Mouse (Mus musculus) megakaryocyte-erythroid progenitor cell, adult 5-6 weeks (primary cell): ENCODE results near the gene Gfi1. TPM values are rescaled to one million over a fixed set of nuclear protein-coding genes. Genes with fewer than 3 reads are reported as not detected.

Experiments used
- ATAC-seq: replicated peaks from 2 replicates; pipeline ENCODE4 v1.8.0; 2016; ENCODE audit warnings: mild to moderate bottlenecking, inconsistent platforms; ENCODE audit not compliant: severe bottlenecking, poor library complexity, low FRiP score, low TSS enrichment
- total RNA-seq, 2 experiments: library from RNA; stranded (forward) in 1 of 2; stranded (reverse) in 1 of 2; fragments of 200-1000, 215-1000 nt in 1 of 2; fragments of >200 nt in 1 of 2; fragmentation: Nextera tagmentation in 1 of 2; gene quantifications; 2 replicates each; pipeline ENCODE4 v1.2.3; 2014 to 2017

The Gfi1 gene
- total RNA-seq, 2 experiments from 2014 or later = 0.81 TPM; not detected in 1

DNA sequence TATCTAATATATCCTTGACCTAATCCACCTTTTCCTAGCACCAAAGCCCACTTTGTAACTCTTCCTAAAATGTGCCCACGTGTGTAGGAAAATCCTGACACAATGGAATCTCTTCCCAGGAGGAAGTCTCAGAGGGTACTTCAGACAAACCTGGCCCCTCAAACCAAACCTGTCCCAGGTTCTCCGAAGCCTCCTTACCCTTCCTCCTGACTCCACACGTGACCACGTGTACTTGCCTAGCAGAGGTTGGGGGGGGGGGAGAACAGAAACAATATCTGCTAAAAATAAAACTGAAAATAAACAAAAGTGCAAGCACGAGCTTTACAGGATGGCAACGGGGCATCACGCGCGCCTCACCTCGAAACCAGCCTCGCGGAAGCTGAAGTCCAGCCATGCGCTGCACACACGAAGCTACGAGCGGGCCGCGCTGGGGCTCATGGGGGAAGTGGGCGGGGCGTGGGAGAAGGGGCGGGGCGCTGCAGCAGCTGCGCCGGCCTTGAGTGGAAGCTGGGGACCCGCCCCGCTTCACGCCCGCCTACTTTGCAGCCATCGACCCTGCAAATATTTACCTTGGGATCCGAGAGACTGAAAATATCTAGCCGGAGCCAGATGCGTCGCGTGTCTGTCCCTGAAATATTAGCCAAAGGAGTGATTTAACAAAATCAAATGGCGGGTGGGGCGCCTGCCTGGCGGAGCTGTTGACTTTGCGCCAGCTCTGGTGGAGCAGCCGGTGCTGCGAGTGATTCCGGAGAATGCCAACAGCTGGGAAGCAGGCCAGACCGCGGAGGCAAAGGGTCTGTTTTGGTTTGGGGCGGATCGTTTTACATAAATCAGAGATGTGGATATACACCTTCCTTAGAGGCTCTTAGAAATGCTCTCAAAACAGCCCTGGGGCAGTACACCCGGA lies 38.0 kb downstream of the Gfi1 start:
- peak; percentile 50 for ATAC-seq

DNA sequence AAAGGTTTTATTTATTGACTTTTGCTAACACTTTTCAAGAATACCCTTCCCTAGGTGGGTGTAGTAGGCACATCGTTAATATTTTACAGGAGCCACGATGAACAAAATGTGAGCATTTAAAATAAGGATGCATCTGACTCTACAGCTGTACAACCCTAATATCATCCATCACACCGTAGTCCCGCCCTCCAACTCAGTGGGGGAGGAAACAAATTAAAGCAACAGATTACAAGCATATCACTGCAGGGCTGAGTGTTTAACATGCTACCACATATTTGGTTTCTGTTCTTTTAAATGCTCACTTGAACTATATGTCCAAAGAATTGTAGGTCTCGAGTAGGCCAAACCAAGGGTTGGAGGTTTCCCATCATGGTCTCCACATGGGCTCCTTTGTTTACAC lies 38.7 kb downstream of the Gfi1 start:
- no peak for ATAC-seq

DNA sequence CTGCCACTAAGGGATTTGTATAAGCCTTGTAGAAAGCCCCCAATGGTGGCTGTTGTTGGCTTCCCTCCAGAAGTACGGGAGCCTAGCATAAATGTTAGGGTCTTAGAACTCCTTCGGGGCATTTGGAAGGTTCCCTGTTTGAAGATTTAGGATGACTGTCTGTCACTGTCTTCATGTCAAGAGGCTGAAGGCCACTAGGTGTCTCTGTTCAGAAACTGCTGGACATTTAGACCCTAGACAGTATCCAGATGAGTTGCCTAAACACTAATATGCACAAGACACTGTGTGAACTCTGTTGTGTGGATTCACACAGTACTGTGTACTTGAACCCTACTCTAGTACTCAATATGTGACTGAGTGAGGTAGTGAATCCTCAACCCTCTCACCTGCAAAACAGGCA lies 41.5 kb downstream of the Gfi1 start:
- ATAC-seq = no peak

DNA sequence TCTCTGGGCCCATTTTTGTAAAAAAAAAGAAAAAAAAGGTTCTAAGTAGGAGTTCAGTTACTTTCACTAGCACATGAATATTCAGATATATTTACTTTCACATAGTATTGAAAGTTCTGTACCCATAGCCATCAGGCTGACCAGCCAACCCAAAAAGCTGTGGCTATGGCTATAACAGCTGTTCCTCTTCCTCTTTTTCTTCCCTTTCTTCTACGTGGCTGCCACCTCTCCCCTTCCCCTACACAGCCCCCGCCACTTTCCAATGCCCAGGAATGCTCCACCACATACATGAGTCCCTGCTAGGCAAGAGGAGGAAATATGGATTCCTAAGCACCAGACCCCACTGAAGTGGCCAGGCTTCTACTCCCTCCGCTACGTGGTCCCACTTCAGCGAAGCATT lies 44.5 kb downstream of the Gfi1 start:
- ATAC-seq = no peak

DNA sequence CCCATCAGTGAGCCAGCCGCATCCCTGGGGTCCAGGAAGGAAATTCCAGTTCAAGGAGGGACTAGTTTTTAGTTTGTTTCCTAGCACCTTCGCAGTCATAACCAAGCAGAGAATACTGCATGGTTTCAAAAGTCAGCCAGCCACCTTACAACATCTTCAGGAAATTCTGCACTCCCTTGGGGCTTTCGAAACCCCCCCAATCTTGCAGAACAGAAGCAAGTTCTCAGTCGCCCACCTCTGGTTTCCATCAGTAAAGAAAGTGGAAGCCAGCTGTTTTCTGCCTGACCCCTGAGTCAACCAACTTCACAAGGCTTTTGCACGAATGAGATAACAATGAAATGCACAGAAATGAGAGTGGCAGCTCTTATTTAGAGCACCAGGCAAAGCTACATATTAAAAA lies 47.4 kb downstream of the Gfi1 start:
- ATAC-seq = no peak

Other genes with a start within 250 kb of the Gfi1 start
- 0.94 TPM in 1 of 2 replicates, not detected in the other for gene Gm42669, start 218.4 kb downstream of the Gfi1 start, total RNA-seq (2014; fragmentation: Nextera tagmentation)
- 0.84 and 1.3 TPM in 2 replicates for gene Gm42669, start 218.4 kb downstream of the Gfi1 start, total RNA-seq (2017)
- 0.30 TPM in 1 of 2 replicates, not detected in the other for gene 1700028K03Rik, start 191.3 kb downstream of the Gfi1 start, total RNA-seq (2014; fragmentation: Nextera tagmentation)
- gene 1700028K03Rik, start 191.3 kb downstream of the Gfi1 start, total RNA-seq (2017) = not detected in 2 replicates
- 11.7 and 12.8 TPM in 2 replicates for gene Rpap2, start 128.7 kb downstream of the Gfi1 start, total RNA-seq (2014; fragmentation: Nextera tagmentation)
- gene Rpap2, start 128.7 kb downstream of the Gfi1 start, total RNA-seq (2017) = 23.7 and 24.3 TPM in 2 replicates
- 5.5 and 20.0 TPM in 2 replicates for gene Glmn, start 128.1 kb downstream of the Gfi1 start, total RNA-seq (2014; fragmentation: Nextera tagmentation)
- 15.3 and 15.8 TPM in 2 replicates for gene Glmn, start 128.1 kb downstream of the Gfi1 start, total RNA-seq (2017)
- not detected in 2 replicates for gene Ube2d2b, start 104.1 kb upstream of the Gfi1 start, total RNA-seq (2014; fragmentation: Nextera tagmentation)
- gene Ube2d2b, start 104.1 kb upstream of the Gfi1 start, total RNA-seq (2017) = not detected in 2 replicates
- gene Evi5, start 149.1 kb upstream of the Gfi1 start, total RNA-seq (2014; fragmentation: Nextera tagmentation) = 24.7 and 26.1 TPM in 2 replicates
- 14.4 and 20.7 TPM in 2 replicates for gene Evi5, start 149.1 kb upstream of the Gfi1 start, total RNA-seq (2017)
- gene Rpl5, start 174.5 kb upstream of the Gfi1 start, total RNA-seq (2014; fragmentation: Nextera tagmentation) = 494 and 673 TPM in 2 replicates
- gene Rpl5, start 174.5 kb upstream of the Gfi1 start, total RNA-seq (2017) = 307 and 371 TPM in 2 replicates